Mouse (Mus musculus) T-helper 1 cell (primary cell): ENCODE measurements at regions not wholly inside any gene's neighbourhood (a gene's known extent, or its start where the extent isn't known, plus 50 kb on each side); places are given as distances from the start of the nearest gene placed in this dataset.

Source experiments
- in situ Hi-C: fragments of 300-600 bp; cut with MboI, MseI; formaldehyde crosslinking; loops from one replicate; pipeline ENCODE4 v1.15.1; 2025; ENCODE audit warnings: high pct_unique_total_duplicates

- in situ Hi-C loops = no loop called here
Observed at GRCm38 (mm10) chr3:157710790-157711381, 144.2 kb downstream of the Ptger3 start.

GRCm38 (mm10) chr3:157699961-157700360, 133.3 kb downstream of the Ptger3 start:
- in situ Hi-C loops = loop anchor here (5.0 kb wide), 2 partner anchors 47 to 1683 kb away; no protein-coding TSS in a partner anchor

DNA sequence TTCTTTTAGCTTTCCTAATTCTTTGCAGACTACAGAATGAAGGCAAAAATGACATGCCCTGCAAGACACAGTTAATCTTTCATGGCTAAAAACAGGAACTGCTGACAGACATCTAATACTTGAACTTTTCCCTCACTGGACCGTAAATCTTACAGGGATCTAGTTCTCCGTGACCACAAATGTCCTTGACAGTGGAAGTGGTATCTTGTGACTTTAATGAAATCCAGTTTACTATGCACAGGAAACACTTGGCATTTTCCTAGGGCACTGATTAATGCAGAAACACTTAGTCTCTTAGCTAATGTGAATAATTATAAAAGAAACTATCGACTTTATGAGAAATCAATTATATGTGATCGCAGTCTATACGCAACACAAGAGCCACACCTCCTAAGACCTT, 131.8 kb downstream of the Ptger3 start:
- in situ Hi-C loops = loop anchor here (5.0 kb wide), 1 partner anchor 49 kb away; no protein-coding TSS in a partner anchor

GRCm38 (mm10) chr3:157695128-157696075, 128.7 kb downstream of the Ptger3 start:
- in situ Hi-C loops = loop anchor here (5.0 kb wide), 1 partner anchor 52 kb away; no protein-coding TSS in a partner anchor
